Mouse (Mus musculus) thymus, postnatal 25 days (tissue): Measurements from ENCODE around the gene Mmp17.
A peak's percentile ranks its signal among the peaks of the same experiment; 100 is the strongest.
"Not testable (repeated sequence)": the region's sequence is repeated elsewhere in the genome, so short reads cannot be mapped to it uniquely, and the experiment has no call there.

Source experiments
- DNase-seq: peaks from one replicate; pipeline ENCODE4 v3.0.0; 2022

The Mmp17 gene

GRCm38 (mm10) chr5:129594116-129595114 is 10.4 kb downstream of the Mmp17 start:
- peak; percentile 84 for DNase-seq

- peak; percentile 21 for DNase-seq
Observed at GRCm38 (mm10) chr5:129602071-129602487, 18.1 kb downstream of the Mmp17 start.

GRCm38 (mm10) chr5:129607476-129607875 is 23.5 kb downstream of the Mmp17 start:
- DNase-seq: no peak

GRCm38 (mm10) chr5:129611060-129611459 is 27.1 kb downstream of the Mmp17 start:
- peak; percentile 64 for DNase-seq

- DNase-seq: not testable (repeated sequence)
Observed at GRCm38 (mm10) chr5:129620600-129620999, 36.6 kb downstream of the Mmp17 start.

GRCm38 (mm10) chr5:129621361-129621760 is 37.4 kb downstream of the Mmp17 start:
- DNase-seq: no peak

- no peak for DNase-seq
Observed at GRCm38 (mm10) chr5:129626099-129626498, 42.1 kb downstream of the Mmp17 start.

- DNase-seq: not testable (repeated sequence)
Observed at GRCm38 (mm10) chr5:129626586-129626985, 42.6 kb downstream of the Mmp17 start.

- not testable (repeated sequence) for DNase-seq
Observed at GRCm38 (mm10) chr5:129632270-129633250, 48.6 kb downstream of the Mmp17 start.

- no peak for DNase-seq
Observed at GRCm38 (mm10) chr5:129650858-129651257, 66.9 kb downstream of the Mmp17 start.

- DNase-seq: no peak
Observed at GRCm38 (mm10) chr5:129657016-129657415, 73.0 kb downstream of the Mmp17 start.

- no peak for DNase-seq
Observed at GRCm38 (mm10) chr5:129657931-129658330, 74.0 kb downstream of the Mmp17 start.
